Mouse (Mus musculus) olfactory bulb, adult 2 months (tissue): ENCODE measurements at regions not wholly inside any gene's neighbourhood (a gene's known extent, or its start where the extent isn't known, plus 50 kb on each side); places are given as distances from the start of the nearest gene placed in this dataset.

ENCODE experiments used
- CTCF ChIP-seq: fragments of 200-500 bp; IDR thresholded peaks from 2 replicates; pipeline ENCODE4 v1.5.1; 2012; ENCODE audit warnings: low read depth, mild to moderate bottlenecking, low read length, moderate library complexity; ENCODE audit not compliant: insufficient read depth
- POLR2A ChIP-seq: fragments of 200-500 bp; IDR thresholded peaks from 2 replicates; pipeline ENCODE4 v1.6.1; 2012; ENCODE audit warnings: mild to moderate bottlenecking, low read depth, low read length, moderate library complexity; ENCODE audit not compliant: insufficient read depth

DNA sequence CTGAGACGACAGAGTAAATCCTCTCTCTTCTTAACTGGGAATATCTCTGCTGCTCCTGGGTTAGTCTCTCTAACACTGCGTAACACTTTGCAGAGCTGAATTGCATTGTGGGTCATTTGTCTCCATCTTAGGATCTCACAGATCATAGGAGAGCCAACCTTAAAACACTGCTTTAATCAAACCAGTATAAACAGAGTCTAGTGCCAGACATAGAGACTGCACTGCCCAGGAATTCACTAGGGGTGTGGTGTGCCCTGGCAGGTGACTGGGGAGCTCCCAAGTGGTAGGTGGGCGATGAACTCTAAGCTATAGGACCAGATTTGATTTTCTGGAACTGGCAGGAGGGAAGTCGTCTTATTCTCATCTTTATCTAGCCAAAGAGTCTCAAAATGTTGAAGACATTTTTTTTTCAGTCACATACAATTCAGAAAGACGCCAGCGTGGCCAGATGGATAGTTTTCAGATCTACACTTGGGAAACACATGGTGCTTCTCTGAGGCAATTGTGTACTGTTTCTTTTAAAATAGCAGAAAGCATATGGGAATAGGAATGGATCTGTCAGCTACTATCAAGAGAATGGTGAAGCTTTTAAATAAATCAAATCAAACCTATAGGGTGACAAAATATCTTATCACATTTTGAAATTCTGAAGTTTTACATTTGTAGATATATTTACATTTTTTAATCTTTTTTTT, 175.7 kb downstream of the Spry2 start:
- TF ChIP-seq CTCF (no peak), POLR2A (no peak)
